Mouse (Mus musculus): ENCODE results near the gene Smarcb1. TPM values are rescaled to one million over a fixed set of nuclear protein-coding genes. Genes with fewer than 3 reads are reported as not detected.
A peak's percentile ranks its signal among the peaks of the same experiment; 100 is the strongest.

Smarcb1 gene
- polyA plus RNA-seq, 1 experiment, result 34.1 TPM

DNA sequence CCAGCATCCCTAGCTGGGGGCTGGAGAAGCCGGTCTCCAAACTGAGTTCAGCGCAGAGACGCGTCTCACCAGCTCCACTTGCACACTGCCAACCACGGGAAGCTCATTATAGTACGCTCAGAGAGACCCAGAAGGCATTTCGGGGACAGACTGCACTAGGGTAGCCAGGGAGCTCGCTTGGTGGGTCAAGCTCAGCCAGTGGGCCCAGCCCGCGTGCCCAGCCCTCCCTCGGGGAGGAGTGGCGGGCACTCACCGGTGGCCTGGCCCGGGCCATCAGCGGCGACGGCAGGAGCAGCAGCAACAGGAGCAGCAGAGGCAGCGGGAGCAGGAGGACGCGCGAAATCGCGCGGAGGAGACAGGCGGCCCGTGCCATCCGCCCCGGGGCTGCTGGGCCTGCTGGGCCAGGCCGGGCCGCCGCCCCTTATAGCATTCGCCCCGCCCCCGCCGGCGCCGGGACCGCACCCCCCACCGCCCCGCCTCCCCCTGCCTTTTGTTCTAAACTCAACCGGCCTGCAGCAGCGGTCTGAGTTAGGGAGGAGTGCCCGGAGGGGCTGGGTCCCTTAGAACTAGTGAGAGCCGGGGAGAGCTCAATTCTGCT is 10.8 kb upstream of the Smarcb1 start:
- Histone ChIP-seq H3K4me1 (ENCODE audit: control insufficient read depth, insufficient read depth, insufficient read length, low read length) (peaks cover 15% of the 10 kb centered on the region), H3K4me3 (ENCODE audit: low read depth, low read length) (peak overlapping the region; percentile 66), H3K27me3 (ENCODE audit: control insufficient read depth, insufficient read depth, low read length) (peaks cover 19% of the 10 kb centered on the region), H3K27ac (ENCODE audit: insufficient read depth, low read depth, low read length) (no peak overlapping the region), H3K36me3 (ENCODE audit: control insufficient read depth, insufficient read depth, low read length) (no peaks in the 10 kb centered on the region)
- WGBS, result 6% methylated on average over 44 of the region's 44 CpGs
- no peak for TF ChIP-seq CTCF (IDR thresholded peaks at IDR 0.05; ENCODE audit: extremely low read depth, insufficient read length, insufficient replicate concordance, low read depth, low read length)
- TF ChIP-seq POLR2A (IDR thresholded peaks at IDR 0.05; ENCODE audit: low read depth, low read length), result peak; percentile 7; the same call in 1 of the 2 replicates

DNA sequence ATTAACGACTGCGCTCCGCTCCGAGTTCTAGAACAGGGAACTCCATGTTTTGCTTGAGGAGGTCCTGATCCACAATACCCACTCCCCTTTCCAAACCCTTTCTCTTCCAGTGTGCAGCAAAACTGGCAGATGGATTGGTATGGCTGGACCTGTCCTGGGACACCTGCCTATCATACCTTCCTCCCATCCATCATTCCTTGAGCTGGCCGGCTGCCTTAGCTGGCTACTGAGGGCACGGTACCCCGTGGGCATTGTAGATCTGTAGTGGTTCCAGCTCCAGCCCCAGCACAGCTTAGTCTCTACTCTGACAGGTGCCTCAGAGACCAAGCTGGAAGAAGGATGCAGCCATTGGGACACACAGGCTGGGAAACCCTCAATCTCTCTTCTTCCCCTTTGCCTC is 9.9 kb upstream of the Smarcb1 start:
- Histone ChIP-seq H3K27ac (ENCODE audit: insufficient read depth, low read depth, low read length) (no peak overlapping the region), H3K4me3 (ENCODE audit: low read depth, low read length) (no peak overlapping the region), H3K4me1 (ENCODE audit: control insufficient read depth, insufficient read depth, insufficient read length, low read length) (peaks cover 10% of the 10 kb centered on the region), H3K36me3 (ENCODE audit: control insufficient read depth, insufficient read depth, low read length) (no peaks in the 10 kb centered on the region), H3K27me3 (ENCODE audit: control insufficient read depth, insufficient read depth, low read length) (peaks cover 19% of the 10 kb centered on the region)
- TF ChIP-seq POLR2A (IDR thresholded peaks at IDR 0.05; ENCODE audit: low read depth, low read length) (no peak), CTCF (IDR thresholded peaks at IDR 0.05; ENCODE audit: extremely low read depth, insufficient read length, insufficient replicate concordance, low read depth, low read length) (no peak)
- WGBS, result 26% methylated on average over 7 of the region's 7 CpGs

GRCm38 (mm10) chr10:75930304-75930703 is 8.9 kb upstream of the Smarcb1 start:
- Histone ChIP-seq H3K27ac (ENCODE audit: insufficient read depth, low read depth, low read length) (no peak overlapping the region), H3K4me3 (ENCODE audit: low read depth, low read length) (no peak overlapping the region), H3K4me1 (ENCODE audit: control insufficient read depth, insufficient read depth, insufficient read length, low read length) (peaks cover 7% of the 10 kb centered on the region; the same call in 1 of the 2 replicates), H3K36me3 (ENCODE audit: control insufficient read depth, insufficient read depth, low read length) (no peaks in the 10 kb centered on the region), H3K27me3 (ENCODE audit: control insufficient read depth, insufficient read depth, low read length) (peaks cover 19% of the 10 kb centered on the region)
- TF ChIP-seq CTCF (IDR thresholded peaks at IDR 0.05; ENCODE audit: extremely low read depth, insufficient read length, insufficient replicate concordance, low read depth, low read length), result no peak
- no peak for TF ChIP-seq POLR2A (IDR thresholded peaks at IDR 0.05; ENCODE audit: low read depth, low read length)
- 22% methylated on average over 6 of the region's 6 CpGs for WGBS

DNA sequence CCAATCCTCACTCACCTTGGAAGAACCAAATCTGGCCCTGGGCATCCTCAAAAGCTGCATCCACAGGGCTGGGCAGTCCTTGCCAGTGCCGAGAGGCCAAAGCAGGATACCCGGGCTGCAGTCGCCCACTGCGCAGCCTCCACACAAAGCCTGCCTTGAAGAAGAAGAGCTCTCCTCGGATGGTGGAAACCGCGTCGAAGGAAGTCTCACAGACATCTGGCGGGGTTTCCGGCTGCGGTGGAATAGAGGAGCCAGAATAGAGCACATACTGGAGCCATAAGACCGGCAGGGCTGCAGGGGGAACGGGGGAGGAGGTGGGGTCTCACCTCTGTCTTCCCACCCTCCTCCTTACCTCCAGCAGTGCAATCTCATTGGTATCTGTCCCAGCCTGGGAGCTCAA is 5.0 kb upstream of the Smarcb1 start:
- peaks cover 3% of the 10 kb centered on the region; the same call in 1 of the 2 replicates for H3K4me1 ChIP-seq (ENCODE audit: control insufficient read depth, insufficient read depth, insufficient read length, low read length)
- 93% methylated on average over 13 of the region's 13 CpGs for WGBS
- H3K4me3 ChIP-seq (ENCODE audit: low read depth, low read length), result no peak overlapping the region
- no peak overlapping the region for H3K27ac ChIP-seq (ENCODE audit: insufficient read depth, low read depth, low read length)
- peaks cover 12% of the 10 kb centered on the region for H3K27me3 ChIP-seq (ENCODE audit: control insufficient read depth, insufficient read depth, low read length)
- H3K36me3 ChIP-seq (ENCODE audit: control insufficient read depth, insufficient read depth, low read length), result no peaks in the 10 kb centered on the region
- no peak for TF ChIP-seq CTCF (IDR thresholded peaks at IDR 0.05; ENCODE audit: extremely low read depth, insufficient read length, insufficient replicate concordance, low read depth, low read length)
- no peak for TF ChIP-seq POLR2A (IDR thresholded peaks at IDR 0.05; ENCODE audit: low read depth, low read length)

- Histone ChIP-seq H3K36me3 (ENCODE audit: control insufficient read depth, insufficient read depth, low read length) (no peaks in the 10 kb centered on the region), H3K27me3 (ENCODE audit: control insufficient read depth, insufficient read depth, low read length) (no peaks in the 10 kb centered on the region), H3K27ac (ENCODE audit: insufficient read depth, low read depth, low read length) (no peak overlapping the region), H3K4me1 (ENCODE audit: control insufficient read depth, insufficient read depth, insufficient read length, low read length) (peaks cover 3% of the 10 kb centered on the region; the same call in 1 of the 2 replicates), H3K4me3 (ENCODE audit: low read depth, low read length) (no peak overlapping the region)
- TF ChIP-seq POLR2A (IDR thresholded peaks at IDR 0.05; ENCODE audit: low read depth, low read length) (no peak), CTCF (IDR thresholded peaks at IDR 0.05; ENCODE audit: extremely low read depth, insufficient read length, insufficient replicate concordance, low read depth, low read length) (peak; percentile 11; the same call in 1 of the 2 replicates)
- WGBS, result 61% methylated on average over 2 of the region's 2 CpGs
These were observed 2.9 kb upstream of the Smarcb1 start for GRCm38 (mm10) chr10:75924324-75924723.

DNA sequence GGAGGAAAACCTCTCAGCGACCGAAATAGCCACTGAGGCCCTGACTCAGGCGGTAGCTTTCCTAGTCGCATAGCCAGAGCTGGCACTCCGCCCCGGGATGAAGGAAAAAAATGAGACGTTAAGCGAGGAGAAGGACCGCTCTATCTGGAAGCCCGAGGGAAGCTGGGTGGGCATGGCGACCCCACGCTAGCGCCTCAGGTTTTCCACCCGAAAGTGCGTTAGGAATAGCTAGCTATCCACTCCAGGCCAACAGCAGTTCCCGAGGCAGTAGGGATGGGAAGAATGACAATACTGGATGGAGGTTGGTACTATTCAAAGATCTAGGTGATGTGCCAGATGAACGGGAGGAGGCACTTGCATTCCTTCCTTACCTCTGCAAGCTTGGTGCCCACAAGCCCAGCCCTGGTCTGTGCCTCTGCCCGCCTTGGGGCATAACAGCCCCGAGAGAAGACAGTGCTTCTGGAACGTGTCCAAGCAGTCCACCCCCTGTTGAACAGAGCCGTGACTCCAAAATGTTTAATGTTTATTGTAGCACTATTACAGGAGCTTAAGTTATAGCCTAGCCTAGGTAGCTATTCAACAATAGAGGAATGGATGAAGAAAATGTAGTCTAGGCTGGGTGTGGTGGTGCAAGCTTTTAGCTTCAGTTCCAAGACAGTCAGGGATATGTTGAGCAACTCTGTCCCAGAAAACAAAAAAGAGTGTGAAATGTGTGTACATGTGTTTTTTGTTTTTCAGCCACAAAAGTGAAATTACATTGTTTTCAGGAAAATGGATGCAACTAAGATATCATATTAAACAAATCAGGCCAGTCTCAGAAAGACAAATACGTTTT is 526 bp upstream of the Smarcb1 start:
- TF ChIP-seq POLR2A (IDR thresholded peaks at IDR 0.05; ENCODE audit: low read depth, low read length) (no peak), CTCF (IDR thresholded peaks at IDR 0.05; ENCODE audit: extremely low read depth, insufficient read length, insufficient replicate concordance, low read depth, low read length) (no peak)
- Histone ChIP-seq H3K27ac (ENCODE audit: insufficient read depth, low read depth, low read length) (peak overlapping the region; percentile 59), H3K4me3 (ENCODE audit: low read depth, low read length) (peak overlapping the region; percentile 84), H3K27me3 (ENCODE audit: control insufficient read depth, insufficient read depth, low read length) (no peaks in the 10 kb centered on the region), H3K4me1 (ENCODE audit: control insufficient read depth, insufficient read depth, insufficient read length, low read length) (peaks cover 6% of the 10 kb centered on the region; the same call in 1 of the 2 replicates), H3K36me3 (ENCODE audit: control insufficient read depth, insufficient read depth, low read length) (peaks cover 2% of the 10 kb centered on the region; the same call in 1 of the 2 replicates)
- WGBS, result 5% methylated on average over 22 of the region's 22 CpGs

DNA sequence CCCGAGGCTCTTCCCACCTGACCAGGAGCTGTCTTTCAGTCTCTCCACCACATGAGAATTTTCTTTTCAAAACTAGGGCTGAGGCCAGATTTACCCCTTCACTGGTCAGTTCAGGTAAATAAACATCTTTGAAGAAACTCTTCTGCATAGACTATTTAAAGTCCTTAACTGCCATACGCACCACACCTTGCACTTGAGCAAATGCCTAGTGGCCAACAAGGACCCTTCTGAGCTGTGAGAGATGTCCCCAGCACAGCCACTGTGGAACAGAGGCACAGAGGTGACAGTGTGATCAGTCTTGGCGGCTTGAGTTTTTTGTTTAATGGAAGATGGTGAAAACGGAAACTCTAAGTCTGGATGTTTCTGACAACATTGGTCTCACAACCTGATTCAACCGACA is 2.4 kb downstream of the Smarcb1 start:
- H3K27me3 ChIP-seq (ENCODE audit: control insufficient read depth, insufficient read depth, low read length), result no peaks in the 10 kb centered on the region
- H3K27ac ChIP-seq (ENCODE audit: insufficient read depth, low read depth, low read length), result no peak overlapping the region
- 80% methylated on average over 5 of the region's 5 CpGs for WGBS
- H3K4me1 ChIP-seq (ENCODE audit: control insufficient read depth, insufficient read depth, insufficient read length, low read length), result peaks cover 6% of the 10 kb centered on the region; the same call in 1 of the 2 replicates
- TF ChIP-seq POLR2A (IDR thresholded peaks at IDR 0.05; ENCODE audit: low read depth, low read length) (no peak), CTCF (IDR thresholded peaks at IDR 0.05; ENCODE audit: extremely low read depth, insufficient read length, insufficient replicate concordance, low read depth, low read length) (no peak)
- peaks cover 17% of the 10 kb centered on the region for H3K36me3 ChIP-seq (ENCODE audit: control insufficient read depth, insufficient read depth, low read length)
- H3K4me3 ChIP-seq (ENCODE audit: low read depth, low read length), result no peak overlapping the region

Data from small intestine, adult 2 months (tissue).